Mouse (Mus musculus) brain, embryonic 14.5 days (tissue): ENCODE results near the gene Ift74.

Experiments used
- CTCF ChIP-seq: fragments of 200-500 bp; IDR thresholded peaks from 2 replicates; pipeline ENCODE4 v1.5.1; 2012; ENCODE audit warnings: inconsistent platforms, mild to moderate bottlenecking, moderate library complexity, borderline replicate concordance; ENCODE audit not compliant: insufficient read depth, insufficient read length; ENCODE audit errors: extremely low read depth
- POLR2A ChIP-seq: fragments of 200-500 bp; IDR thresholded peaks from 2 replicates; pipeline ENCODE4 v1.6.1; 2012; ENCODE audit warnings: mild to moderate bottlenecking, inconsistent platforms, borderline replicate concordance; ENCODE audit not compliant: poor library complexity, insufficient read depth, insufficient read length, severe bottlenecking; ENCODE audit errors: extremely low read depth

DNA sequence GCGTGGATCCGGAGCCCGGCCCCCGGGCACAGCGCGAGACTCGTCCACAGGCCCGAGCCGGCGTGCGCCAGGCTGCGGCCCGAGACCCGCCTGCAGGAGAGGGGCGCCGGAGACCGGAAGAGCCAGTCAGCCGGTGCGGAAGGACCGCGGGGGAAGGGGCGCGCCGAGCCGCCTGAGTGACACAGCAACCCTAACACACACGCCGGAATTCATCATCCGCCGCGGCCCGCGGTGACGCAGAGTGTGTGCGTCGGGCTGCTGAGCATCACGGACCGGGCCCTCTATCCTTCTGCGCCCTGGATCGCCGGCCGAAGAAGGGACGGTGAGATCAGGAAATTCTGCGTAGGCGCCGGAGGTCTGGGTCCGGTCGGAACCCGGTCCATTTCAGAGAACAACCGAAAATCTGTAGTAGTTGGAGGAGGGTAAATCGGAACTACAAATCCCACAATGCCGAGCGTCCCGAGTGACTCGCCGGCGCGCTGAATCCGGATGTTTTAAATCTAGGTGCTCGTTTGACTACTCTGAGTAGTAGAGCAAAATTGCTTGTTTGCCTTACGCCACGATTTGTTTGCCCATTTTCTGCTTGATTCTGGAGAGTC is 11.2 kb upstream of the Ift74 start, which contains the start of gene Plaa:
- TF ChIP-seq CTCF = no peak
- peak; percentile 89 for TF ChIP-seq POLR2A
